Mouse (Mus musculus) layer of hippocampus, postnatal 36 days (tissue): Measurements from ENCODE around the gene Gm5065. TPM values are rescaled to one million over a fixed set of nuclear protein-coding genes. Genes with fewer than 3 reads are reported as not detected.

ENCODE experiments used
- DNase-seq, 2 experiments: peaks; one replicate each; pipeline ENCODE4 v3.0.0; 2022
- total RNA-seq, 2 experiments: library from RNA; stranded (reverse); gene quantifications; 2 replicates each; pipeline ENCODE4 v1.2.3; 2021

Gm5065 gene
- not detected for total RNA-seq

GRCm38 (mm10) chr7:5350237-5350636 lies at the start of gene Gm5065:
Gm5065 (plus strand) TSS chr7:5350537.
- DNase-seq: no peak

- no peak for DNase-seq
Observed at GRCm38 (mm10) chr7:5327511-5327910, 22.8 kb upstream of the Gm5065 start.

- no peak for DNase-seq
Observed at GRCm38 (mm10) chr7:5350935-5351334, 598 bp downstream of the Gm5065 start, which contains the start of gene Nlrp2. Nlrp2 (minus strand) TSS chr7:5351035.

GRCm38 (mm10) chr7:5363599-5363998 lies 13.3 kb downstream of the Gm5065 start:
- DNase-seq: no peak

GRCm38 (mm10) chr7:5366724-5367123 lies 16.4 kb downstream of the Gm5065 start:
- DNase-seq: no peak

GRCm38 (mm10) chr7:5406201-5406600 lies 55.9 kb downstream of the Gm5065 start:
- DNase-seq: no peak

Other genes starting within 250 kb of the Gm5065 start
- not detected for gene Rfpl4, start 233.6 kb upstream of the Gm5065 start, total RNA-seq
- gene Rasl2-9, start 224.6 kb upstream of the Gm5065 start, total RNA-seq: not detected
- not detected for gene Vmn1r55, start 200.9 kb upstream of the Gm5065 start, total RNA-seq
- gene Vmn1r56, start 153.8 kb upstream of the Gm5065 start, total RNA-seq: not detected
- gene Vmn1r57, start 132.0 kb upstream of the Gm5065 start, total RNA-seq: not detected
- not detected for gene Nlrp2, start 498 bp downstream of the Gm5065 start, total RNA-seq
- gene Vmn1r58, start 62.9 kb downstream of the Gm5065 start, total RNA-seq: not detected
- not detected for gene Vmn1r59, start 106.2 kb downstream of the Gm5065 start, total RNA-seq
- gene Vmn2r28, start 143.4 kb downstream of the Gm5065 start, total RNA-seq: not detected
- gene Vmn1r60, start 196.8 kb downstream of the Gm5065 start, total RNA-seq: not detected